Mouse (Mus musculus) brain, embryonic 14.5 days (tissue): ENCODE data around the gene Ccnj.

Experiments used
- CTCF ChIP-seq: fragments of 200-500 bp; IDR thresholded peaks from 2 replicates; pipeline ENCODE4 v1.5.1; 2012; ENCODE audit warnings: inconsistent platforms, mild to moderate bottlenecking, moderate library complexity, borderline replicate concordance; ENCODE audit not compliant: insufficient read depth, insufficient read length; ENCODE audit errors: extremely low read depth
- POLR2A ChIP-seq: fragments of 200-500 bp; IDR thresholded peaks from 2 replicates; pipeline ENCODE4 v1.6.1; 2012; ENCODE audit warnings: mild to moderate bottlenecking, inconsistent platforms, borderline replicate concordance; ENCODE audit not compliant: poor library complexity, insufficient read depth, insufficient read length, severe bottlenecking; ENCODE audit errors: extremely low read depth

- TF ChIP-seq CTCF (no peak), POLR2A (no peak)
Observed at GRCm38 (mm10) chr19:40815645-40816183, 15.4 kb upstream of the Ccnj start.
